Mouse (Mus musculus) olfactory bulb, adult 2 months (tissue): Measurements from ENCODE around the gene Ndc80. TPM values are rescaled to one million over a fixed set of nuclear protein-coding genes. Genes with fewer than 3 reads are reported as not detected.

ENCODE experiments used
- H3K27ac ChIP-seq: fragments of 200-500 bp; 2 replicates; pipeline ENCODE4 v1.5.1; 2012; ENCODE audit warnings: low read depth, low read length; ENCODE audit not compliant: insufficient read depth
- H3K4me1 ChIP-seq: fragments of 200-500 bp; 2 replicates; pipeline ENCODE4 v1.6.1; 2012; ENCODE audit warnings: low read length; ENCODE audit not compliant: control insufficient read depth, insufficient read depth
- H3K4me3 ChIP-seq: fragments of 200-500 bp; 2 replicates; pipeline ENCODE4 v1.5.1; 2012; ENCODE audit warnings: mild to moderate bottlenecking, low read depth, low read length, moderate library complexity; ENCODE audit not compliant: insufficient read depth
- CTCF ChIP-seq: fragments of 200-500 bp; IDR thresholded peaks from 2 replicates; pipeline ENCODE4 v1.5.1; 2012; ENCODE audit warnings: low read depth, mild to moderate bottlenecking, low read length, moderate library complexity; ENCODE audit not compliant: insufficient read depth
- POLR2A ChIP-seq: fragments of 200-500 bp; IDR thresholded peaks from 2 replicates; pipeline ENCODE4 v1.6.1; 2012; ENCODE audit warnings: mild to moderate bottlenecking, low read depth, low read length, moderate library complexity; ENCODE audit not compliant: insufficient read depth
- WGBS: fragments of 180-500 bp; shearing (Covaris S2); methylation state at CpG from one replicate; pipeline ENCODE4 v1.1.7; 2018; 5-methylcytosine and 5-hydroxymethylcytosine counted together
- polyA plus RNA-seq: library from polyadenylated mRNA; stranded (reverse); fragments of >200 nt; gene quantifications from 2 replicates; pipeline ENCODE4 v1.2.4, GENCODE M21; 2012; ENCODE audit warnings: low replicate concordance; ENCODE audit not compliant: missing spikeins, insufficient read depth, insufficient read length

Gene Ndc80
- polyA plus RNA-seq, 1 experiment = not detected

DNA sequence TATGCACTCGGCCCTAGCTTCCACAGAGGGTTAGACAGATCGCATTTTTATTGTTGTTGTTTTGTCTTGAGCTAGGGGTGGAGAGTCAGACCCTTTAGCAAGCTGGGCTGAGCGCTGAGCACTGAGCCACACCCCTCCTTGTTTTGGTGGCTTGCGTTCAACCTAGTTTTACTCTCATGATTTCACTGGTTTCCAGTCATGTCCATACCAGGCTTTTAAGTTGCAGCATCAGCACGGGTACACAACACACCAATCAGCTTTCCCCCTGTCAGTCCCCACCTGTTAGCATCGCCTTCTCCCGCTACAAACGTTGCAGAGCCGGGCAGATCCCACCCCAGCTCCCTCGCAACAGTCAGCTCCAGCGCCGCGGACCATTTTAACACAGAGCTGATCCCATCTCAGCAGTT is 352 bp downstream of the Ndc80 start:
- Histone ChIP-seq H3K4me3 (peak overlapping the region; percentile 59), H3K4me1 (peaks cover 5% of the 10 kb centered on the region; the same call in 1 of the 2 replicates), H3K27ac (no peak overlapping the region)
- under 1% methylated on average over 13 of the region's 13 CpGs for WGBS
- TF ChIP-seq CTCF = no peak
- TF ChIP-seq POLR2A = no peak

GRCm38 (mm10) chr17:71510297-71510696 is 16.4 kb downstream of the Ndc80 start:
- TF ChIP-seq POLR2A (no peak), CTCF (no peak)
- Histone ChIP-seq H3K27ac (no peak overlapping the region), H3K4me3 (no peak overlapping the region), H3K4me1 (no peaks in the 10 kb centered on the region)
- WGBS = 98% methylated on average over 11 of the region's 11 CpGs

DNA sequence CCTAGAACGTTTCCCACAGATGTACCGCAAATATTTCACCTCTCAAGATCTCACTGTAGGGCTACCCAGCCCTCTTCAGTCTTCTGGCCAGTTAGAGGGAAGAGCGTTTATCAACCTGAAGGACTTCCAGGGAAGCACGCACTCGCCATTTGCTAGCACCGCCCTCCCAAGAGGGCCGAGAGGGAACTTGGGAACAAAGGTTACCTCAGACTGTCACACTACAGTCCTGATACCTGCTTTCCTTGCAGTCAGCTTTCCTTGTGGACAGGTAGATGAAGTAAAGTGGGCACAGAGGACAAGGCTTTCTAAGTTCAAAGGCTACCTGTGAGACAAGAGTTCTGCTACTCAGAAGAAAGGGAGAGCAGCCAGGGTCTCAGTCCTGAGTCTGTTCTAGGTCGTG is 19.8 kb downstream of the Ndc80 start:
- H3K4me3 ChIP-seq = no peak overlapping the region
- 93% methylated on average over 8 of the region's 8 CpGs for WGBS
- H3K4me1 ChIP-seq = no peaks in the 10 kb centered on the region
- no peak for TF ChIP-seq CTCF
- TF ChIP-seq POLR2A = no peak
- no peak overlapping the region for H3K27ac ChIP-seq

- 86% methylated on average over 4 of the region's 4 CpGs for WGBS
- TF ChIP-seq POLR2A (no peak), CTCF (no peak)
These were observed 30.9 kb downstream of the Ndc80 start for GRCm38 (mm10) chr17:71495784-71496183.

DNA sequence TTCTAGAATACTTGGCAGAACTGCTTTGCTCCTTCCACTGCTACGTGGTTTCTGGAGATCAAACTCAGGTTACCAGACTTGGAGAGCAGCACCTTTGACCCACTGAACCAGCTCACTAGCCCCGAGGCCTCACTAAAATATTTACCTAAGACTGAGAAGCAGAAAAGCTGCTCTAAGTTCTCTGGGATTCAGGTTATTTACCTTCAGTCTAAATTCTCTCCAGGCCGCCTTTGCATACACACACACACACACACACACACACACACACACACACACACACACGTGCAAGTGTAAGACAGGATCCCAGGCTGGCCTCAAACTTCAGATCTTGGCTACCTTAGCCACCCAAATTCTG is 35.3 kb downstream of the Ndc80 start:
- Histone ChIP-seq H3K4me3 (no peak overlapping the region), H3K4me1 (peaks cover 3% of the 10 kb centered on the region; the same call in 1 of the 2 replicates), H3K27ac (no peak overlapping the region)
- 93% methylated on average over 4 of the region's 4 CpGs for WGBS
- TF ChIP-seq CTCF (no peak), POLR2A (no peak)

More at GRCm38 (mm10) chr17:71495784-71496183, 30.9 kb downstream of the Ndc80 start:
- Histone ChIP-seq H3K4me1 (no peaks in the 10 kb centered on the region), H3K4me3 (no peak overlapping the region), H3K27ac (no peak overlapping the region)

GRCm38 (mm10) chr17:71490666-71491331 is 35.9 kb downstream of the Ndc80 start:
- WGBS = 85% methylated on average over 9 of the region's 9 CpGs
- TF ChIP-seq POLR2A (no peak), CTCF (no peak)
- H3K4me1 ChIP-seq = peaks cover 3% of the 10 kb centered on the region

DNA sequence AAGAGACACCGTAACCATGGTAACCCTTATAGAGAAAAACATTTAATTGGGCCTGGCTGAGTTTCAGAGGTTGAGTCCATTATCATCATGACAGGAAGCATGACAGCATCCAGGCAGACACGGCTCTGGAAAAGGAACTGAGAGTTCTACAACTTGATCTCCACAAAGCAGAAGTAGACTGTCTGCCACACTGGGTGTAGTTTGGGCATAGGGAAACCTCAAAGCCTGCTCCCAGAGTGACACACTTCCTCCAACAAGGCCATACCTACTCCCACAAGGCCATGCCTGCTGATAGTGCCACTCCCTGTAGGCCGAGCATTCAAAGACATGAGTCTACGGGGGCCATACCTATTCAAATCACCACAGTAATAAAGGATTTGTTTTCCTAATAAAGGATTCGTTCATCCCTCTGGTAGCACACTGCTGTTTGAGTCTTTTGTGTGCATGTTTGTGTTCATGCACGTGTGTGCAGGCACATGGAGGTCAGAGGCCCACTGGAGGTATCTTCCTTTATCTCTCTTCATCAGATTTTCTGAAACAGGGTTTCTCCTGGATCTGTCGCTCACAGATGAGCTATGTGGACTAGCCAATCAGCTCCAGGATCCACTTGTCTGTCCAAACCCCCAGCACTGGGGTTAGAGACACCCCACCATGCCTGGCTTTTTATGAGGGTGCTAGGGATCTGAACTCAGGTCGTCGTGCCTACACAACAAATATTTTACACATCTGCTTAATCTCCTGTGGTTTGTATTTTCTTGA is 36.8 kb downstream of the Ndc80 start:
- WGBS = 83% methylated on average over 9 of the region's 9 CpGs
- H3K4me3 ChIP-seq = no peak overlapping the region
- TF ChIP-seq POLR2A (no peak), CTCF (no peak)

More at GRCm38 (mm10) chr17:71490666-71491331, 35.9 kb downstream of the Ndc80 start:
- H3K4me3 ChIP-seq = no peak overlapping the region
- no peak overlapping the region for H3K27ac ChIP-seq

DNA sequence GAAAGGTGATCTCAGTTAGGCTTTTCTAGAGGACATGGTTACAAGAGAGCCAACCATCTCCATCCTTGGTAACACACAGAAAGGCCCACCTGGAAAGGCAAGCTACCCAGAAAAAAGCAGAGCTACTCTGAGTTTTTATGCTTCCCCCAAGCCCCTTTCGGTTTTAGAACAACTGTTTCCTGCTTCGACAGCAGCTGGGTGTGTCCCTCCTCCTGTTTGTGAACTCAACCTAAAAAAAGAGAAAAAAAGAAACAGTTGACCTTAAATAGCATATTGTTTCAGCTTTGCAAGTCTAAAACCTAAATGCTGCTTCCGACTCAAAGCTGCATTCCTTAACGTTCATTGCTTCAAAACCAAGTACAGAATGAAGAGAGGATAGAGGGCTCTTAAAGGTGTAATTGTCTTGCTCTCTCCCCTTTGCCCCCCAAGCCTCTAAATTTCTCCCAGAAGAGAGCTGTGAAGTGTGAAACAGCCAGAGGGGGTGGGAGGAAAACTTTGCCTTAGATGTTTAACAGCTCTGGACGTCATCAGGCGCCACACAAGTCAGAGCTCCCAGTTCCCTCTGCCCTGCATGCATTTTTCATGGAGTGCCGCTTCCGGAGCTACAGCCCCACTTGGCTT is 40.3 kb downstream of the Ndc80 start:
- Histone ChIP-seq H3K4me1 (peaks cover 3% of the 10 kb centered on the region), H3K4me3 (no peak overlapping the region), H3K27ac (peak overlapping the region; percentile 69; the same call in 1 of the 2 replicates)
- TF ChIP-seq CTCF (no peak), POLR2A (no peak)
- 30% methylated on average over 8 of the region's 8 CpGs for WGBS

More for the DNA sequence above, 36.8 kb downstream of the Ndc80 start:
- Histone ChIP-seq H3K27ac (no peak overlapping the region), H3K4me1 (peaks cover 3% of the 10 kb centered on the region)

- 48% methylated on average over 12 of the region's 12 CpGs for WGBS
- H3K27ac ChIP-seq = peak overlapping the region; percentile 69; the same call in 1 of the 2 replicates
- no peak overlapping the region for H3K4me3 ChIP-seq
- H3K4me1 ChIP-seq = peaks cover 3% of the 10 kb centered on the region
- TF ChIP-seq CTCF (no peak), POLR2A (no peak)
These were observed 40.8 kb downstream of the Ndc80 start for GRCm38 (mm10) chr17:71485791-71486230.
